ENCODE assay signal across 8 mouse cellular contexts in the genomic region with DNA sequence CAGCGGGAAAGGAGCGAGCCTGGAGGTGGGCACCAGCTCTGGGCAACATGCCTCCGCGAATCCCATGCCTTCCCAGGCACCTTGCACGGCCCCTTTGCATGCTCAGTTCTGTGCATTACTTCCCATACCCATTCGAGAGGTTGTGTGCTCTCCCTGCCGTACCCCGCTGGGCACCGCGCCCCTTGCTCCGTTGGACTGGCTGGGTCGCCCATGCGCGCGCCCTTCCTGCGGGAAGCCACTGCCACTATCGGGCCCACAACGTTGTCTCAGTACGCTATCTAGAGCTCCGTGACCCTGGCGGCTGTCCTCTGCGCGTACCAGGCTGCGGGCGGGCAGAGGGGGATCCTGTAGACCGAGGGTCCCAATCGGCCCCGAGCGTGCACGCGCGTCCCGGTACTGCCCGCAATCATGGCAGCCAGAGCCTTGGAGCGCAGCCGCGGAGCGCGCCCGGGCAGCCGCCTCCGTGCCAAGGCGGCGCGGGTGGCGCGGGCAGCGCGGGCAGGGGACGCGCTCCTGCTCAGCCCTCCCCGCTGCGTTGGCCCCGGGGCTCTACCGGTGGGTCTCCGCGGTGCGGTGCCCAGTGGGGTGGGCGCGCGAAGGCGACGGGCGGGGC.
DNase-seq lines count a peak whose midpoint lies in the region; ATAC-seq lines count a peak whose summit lies in the region.

No protein-coding gene starts in this region.

- WGBS in intestine, embryonic 16.5 days: 1% methylated on average over 52 of the region's 64 CpGs
- 1% methylated on average over 55 of the region's 64 CpGs for WGBS in limb, embryonic 13.5 days
- under 1% methylated on average over 53 of the region's 64 CpGs for WGBS in midbrain, embryonic 13.5 days

- H3K27ac ChIP-seq in intestine, embryonic 16.5 days (ENCODE audit: low read length): peak overlapping the region; percentile 96
- peak overlapping the region; percentile 93 for H3K27ac ChIP-seq in limb, embryonic 13.5 days
- peak overlapping the region; percentile 96 for H3K27ac ChIP-seq in midbrain, embryonic 13.5 days

- peak overlapping the region; percentile 92 for H3K9ac ChIP-seq in intestine, embryonic 16.5 days (ENCODE audit: low read depth, low read length)
- H3K9ac ChIP-seq in limb, embryonic 13.5 days: peak overlapping the region; percentile 100
- H3K9ac ChIP-seq in midbrain, embryonic 13.5 days (replicated peaks): peak overlapping the region; percentile 93

- no peaks in the 10 kb centered on the region for H3K9me3 ChIP-seq in intestine, embryonic 16.5 days (ENCODE audit: control insufficient read depth, low read length)
- H3K9me3 ChIP-seq in limb, embryonic 13.5 days: no peaks in the 10 kb centered on the region
- no peaks in the 10 kb centered on the region for H3K9me3 ChIP-seq in midbrain, embryonic 13.5 days

- DNase-seq in left cerebral cortex, adult 18-20 months (ENCODE audit: low spot score in 2 of 2): peak; percentile 61 to 79
- no peak for DNase-seq in left cerebral cortex, adult 11 months (ENCODE audit: low spot score)
- peak; percentile 66 for DNase-seq in gastrocnemius, postnatal 25 days
- DNase-seq in thymus, postnatal 10 days (ENCODE audit: low spot score in 2 of 2): peak; percentile 30 to 37

- H3K36me3 ChIP-seq in intestine, embryonic 16.5 days (ENCODE audit: control insufficient read depth, insufficient read depth, low read length): no peaks in the 10 kb centered on the region
- peaks cover 13% of the 10 kb centered on the region for H3K36me3 ChIP-seq in limb, embryonic 13.5 days
- no peaks in the 10 kb centered on the region; the same call in 1 of the 2 replicates for H3K36me3 ChIP-seq in midbrain, embryonic 13.5 days

- peak overlapping the region; percentile 79 for H3K4me3 ChIP-seq in intestine, embryonic 16.5 days (ENCODE audit: low read length)
- H3K4me3 ChIP-seq in limb, embryonic 13.5 days: peak overlapping the region; percentile 97
- H3K4me3 ChIP-seq in midbrain, embryonic 13.5 days (replicated peaks): peak overlapping the region; percentile 78

- peak overlapping the region; percentile 78 for H3K4me2 ChIP-seq in intestine, embryonic 16.5 days (ENCODE audit: low read depth, low read length)
- H3K4me2 ChIP-seq in limb, embryonic 13.5 days (replicated peaks): peak overlapping the region; percentile 86
- H3K4me2 ChIP-seq in midbrain, embryonic 13.5 days (replicated peaks): peak overlapping the region; percentile 74

- peaks cover 33% of the 10 kb centered on the region for H3K27me3 ChIP-seq in intestine, embryonic 16.5 days (replicated peaks; ENCODE audit: control insufficient read depth, insufficient read depth, low read length)
- peaks cover 39% of the 10 kb centered on the region for H3K27me3 ChIP-seq in limb, embryonic 13.5 days
- H3K27me3 ChIP-seq in midbrain, embryonic 13.5 days: peaks cover 82% of the 10 kb centered on the region

- peak; percentile 33 for ATAC-seq in common myeloid progenitor, adult 5-6 weeks (replicated peaks; ENCODE audit: low read depth, poor library complexity, severe bottlenecking)
- peak; percentile 68 for ATAC-seq in intestine, embryonic 16.5 days
- ATAC-seq in limb, embryonic 13.5 days (ENCODE audit: low FRiP score, low read depth): peak; percentile 64
- ATAC-seq in midbrain, embryonic 13.5 days: peak; percentile 82

- H3K4me1 ChIP-seq in intestine, embryonic 16.5 days (ENCODE audit: control insufficient read depth, insufficient read depth, low read length): peaks cover 17% of the 10 kb centered on the region
- peaks cover 40% of the 10 kb centered on the region for H3K4me1 ChIP-seq in limb, embryonic 13.5 days
- H3K4me1 ChIP-seq in midbrain, embryonic 13.5 days (replicated peaks): peaks cover 43% of the 10 kb centered on the region
